Mouse (Mus musculus) spleen, postnatal 14 days (tissue): ENCODE measurements around the gene Mbd4.
"Not testable (repeated sequence)": the region's sequence is repeated elsewhere in the genome, so short reads cannot be mapped to it uniquely, and the experiment has no call there.

Source experiments
- DNase-seq, 2 experiments: peaks; one replicate each; pipeline ENCODE4 v3.0.0; 2021 to 2022; ENCODE audit warnings: low spot score in 2 of 2

The Mbd4 gene

GRCm38 (mm10) chr6:115853091-115853813, at the start of gene Mbd4, which contains the start of gene Ift122:
Gene Mbd4 (minus strand): TSS chr6:115853371.
Gene Ift122 (plus strand): TSS chr6:115853470.
- DNase-seq: peak; percentile 93 to 94

GRCm38 (mm10) chr6:115902545-115902944, 49.4 kb upstream of the Mbd4 start:
- no peak for DNase-seq

GRCm38 (mm10) chr6:115901489-115901931, 48.3 kb upstream of the Mbd4 start:
- DNase-seq: no peak

- peak in 1 of 2 experiments; percentile 47 for DNase-seq
Observed at GRCm38 (mm10) chr6:115901062-115901461, 47.9 kb upstream of the Mbd4 start.

GRCm38 (mm10) chr6:115897926-115898520, 44.9 kb upstream of the Mbd4 start:
- no peak for DNase-seq

GRCm38 (mm10) chr6:115897117-115897516, 43.9 kb upstream of the Mbd4 start:
- DNase-seq: no peak

- no peak for DNase-seq
Observed at GRCm38 (mm10) chr6:115896346-115896745, 43.2 kb upstream of the Mbd4 start.

GRCm38 (mm10) chr6:115892363-115892762, 39.2 kb upstream of the Mbd4 start:
- DNase-seq: no peak

- DNase-seq: no peak
Observed at GRCm38 (mm10) chr6:115891497-115892061, 38.4 kb upstream of the Mbd4 start.

GRCm38 (mm10) chr6:115891061-115891460, 37.9 kb upstream of the Mbd4 start:
- no peak for DNase-seq

- DNase-seq: no peak
Observed at GRCm38 (mm10) chr6:115890601-115891000, 37.4 kb upstream of the Mbd4 start.

GRCm38 (mm10) chr6:115888296-115888695, 35.1 kb upstream of the Mbd4 start:
- no peak for DNase-seq

- DNase-seq: no peak
Observed at GRCm38 (mm10) chr6:115886894-115887293, 33.7 kb upstream of the Mbd4 start.

- no peak for DNase-seq
Observed at GRCm38 (mm10) chr6:115884018-115884417, 30.8 kb upstream of the Mbd4 start.

GRCm38 (mm10) chr6:115880751-115881150, 27.6 kb upstream of the Mbd4 start:
- DNase-seq: no peak

- no peak for DNase-seq
Observed at GRCm38 (mm10) chr6:115879736-115880135, 26.6 kb upstream of the Mbd4 start.

GRCm38 (mm10) chr6:115878694-115879093, 25.5 kb upstream of the Mbd4 start:
- no peak for DNase-seq

GRCm38 (mm10) chr6:115877239-115877638, 24.1 kb upstream of the Mbd4 start:
- DNase-seq: no peak

- DNase-seq: not testable (repeated sequence)
Observed at GRCm38 (mm10) chr6:115871318-115871717, 18.1 kb upstream of the Mbd4 start.

GRCm38 (mm10) chr6:115867157-115867556, 14.0 kb upstream of the Mbd4 start:
- not testable (repeated sequence) for DNase-seq

GRCm38 (mm10) chr6:115865246-115865645, 12.1 kb upstream of the Mbd4 start:
- DNase-seq: no peak

GRCm38 (mm10) chr6:115863340-115863841, 10.2 kb upstream of the Mbd4 start:
- no peak for DNase-seq
